ENCODE assay signal across 8 mouse cellular contexts in genomic region chr5:66746761-66747160, GRCm38 (mm10). TPM values are rescaled to one million over a fixed set of nuclear protein-coding genes. Genes with fewer than 3 reads are reported as not detected.
DNase-seq lines count a peak whose midpoint lies in the region; ATAC-seq and TF ChIP-seq lines count a peak whose summit lies in the region.

No protein-coding gene starts in this region.

- no peak for ATAC-seq in kidney, embryonic 15.5 days (replicated peaks; ENCODE audit: low FRiP score)
- no peak for ATAC-seq in embryonic facial prominence, embryonic 15.5 days (ENCODE audit: insufficient number of reproducible peaks, low FRiP score, low TSS enrichment, low read depth)
- ATAC-seq in hindbrain, embryonic 16.5 days, result no peak
- ATAC-seq in midbrain, postnatal 0 days (ENCODE audit: low FRiP score), result no peak

- no peaks in the 10 kb centered on the region for H3K9me3 ChIP-seq in kidney, embryonic 15.5 days (replicated peaks)
- H3K9me3 ChIP-seq in embryonic facial prominence, embryonic 15.5 days (replicated peaks), result no peaks in the 10 kb centered on the region
- no peaks in the 10 kb centered on the region for H3K9me3 ChIP-seq in hindbrain, embryonic 16.5 days (ENCODE audit: control insufficient read depth, low read length)
- no peaks in the 10 kb centered on the region for H3K9me3 ChIP-seq in midbrain, postnatal 0 days (ENCODE audit: low read length)

- H3K27ac ChIP-seq in kidney, embryonic 15.5 days, result no peak overlapping the region
- no peak overlapping the region for H3K27ac ChIP-seq in embryonic facial prominence, embryonic 15.5 days (replicated peaks)
- peak overlapping the region; percentile 88 for H3K27ac ChIP-seq in hindbrain, embryonic 16.5 days (ENCODE audit: low read depth, low read length)
- H3K27ac ChIP-seq in midbrain, postnatal 0 days (ENCODE audit: low read depth, low read length), result peak overlapping the region; percentile 92

- peak overlapping the region; percentile 75 for H3K4me3 ChIP-seq in kidney, embryonic 15.5 days (replicated peaks)
- H3K4me3 ChIP-seq in embryonic facial prominence, embryonic 15.5 days (replicated peaks), result peak overlapping the region; percentile 61
- peak overlapping the region; percentile 76 for H3K4me3 ChIP-seq in hindbrain, embryonic 16.5 days (ENCODE audit: low read length)
- peak overlapping the region; percentile 81 for H3K4me3 ChIP-seq in midbrain, postnatal 0 days (ENCODE audit: low read depth, low read length)

- H3K4me2 ChIP-seq in kidney, embryonic 15.5 days, result peak overlapping the region; percentile 97
- H3K4me2 ChIP-seq in embryonic facial prominence, embryonic 15.5 days (replicated peaks), result peak overlapping the region; percentile 79
- peak overlapping the region; percentile 82 for H3K4me2 ChIP-seq in hindbrain, embryonic 16.5 days (ENCODE audit: low read length)
- peak overlapping the region; percentile 87 for H3K4me2 ChIP-seq in midbrain, postnatal 0 days (ENCODE audit: low read depth, low read length, poor library complexity, severe bottlenecking)

- peaks cover 45% of the 10 kb centered on the region for H3K4me1 ChIP-seq in kidney, embryonic 15.5 days
- H3K4me1 ChIP-seq in embryonic facial prominence, embryonic 15.5 days, result peaks cover 31% of the 10 kb centered on the region
- H3K4me1 ChIP-seq in hindbrain, embryonic 16.5 days (ENCODE audit: control insufficient read depth, insufficient read depth, low read depth, low read length), result peaks cover 30% of the 10 kb centered on the region
- H3K4me1 ChIP-seq in midbrain, postnatal 0 days (ENCODE audit: insufficient read depth, low read length), result peaks cover 17% of the 10 kb centered on the region; the same call in 1 of the 2 replicates

- H3K9ac ChIP-seq in kidney, embryonic 15.5 days, result peak overlapping the region; percentile 63
- peak overlapping the region; percentile 26; the same call in 1 of the 2 replicates for H3K9ac ChIP-seq in embryonic facial prominence, embryonic 15.5 days
- peak overlapping the region; percentile 83 for H3K9ac ChIP-seq in hindbrain, embryonic 16.5 days (ENCODE audit: low read depth, low read length)
- peak overlapping the region; percentile 87 for H3K9ac ChIP-seq in midbrain, postnatal 0 days (replicated peaks; ENCODE audit: low read length, poor library complexity, severe bottlenecking)

- 8% methylated on average over 11 of the region's 11 CpGs for WGBS in kidney, embryonic 15.5 days
- 5% methylated on average over 11 of the region's 11 CpGs for WGBS in embryonic facial prominence, embryonic 15.5 days
- WGBS in hindbrain, embryonic 16.5 days, result 10% methylated on average over 11 of the region's 11 CpGs
- 5% methylated on average over 11 of the region's 11 CpGs for WGBS in midbrain, postnatal 0 days

- DNase-seq in kidney, adult 8-10 months, result no peak
- no peak for DNase-seq in midbrain, postnatal 0 days (ENCODE audit: low spot score)
- no peak for DNase-seq in thymus, postnatal 36 days
- no peak for DNase-seq in ovary, postnatal 10 days (ENCODE audit: low spot score)
- DNase-seq in left cerebral cortex, postnatal 10 days (ENCODE audit: extremely low spot score in 1 of 2, low spot score in 2 of 2), result no peak

- no peak for TF ChIP-seq CTCF in midbrain, postnatal 0 days (IDR thresholded peaks at IDR 0.05)

- intact Hi-C loops in left cerebral cortex, postnatal 10 days (cut with DNase I), result loop anchor here (5.0 kb wide), 1 partner anchor 34 kb away; no protein-coding TSS in a partner anchor

- H3K36me3 ChIP-seq in kidney, embryonic 15.5 days, result no peaks in the 10 kb centered on the region
- H3K36me3 ChIP-seq in embryonic facial prominence, embryonic 15.5 days, result no peaks in the 10 kb centered on the region
- no peaks in the 10 kb centered on the region for H3K36me3 ChIP-seq in hindbrain, embryonic 16.5 days (ENCODE audit: control insufficient read depth, insufficient read depth, low read length)
- no peaks in the 10 kb centered on the region for H3K36me3 ChIP-seq in midbrain, postnatal 0 days (ENCODE audit: insufficient read depth, low read length)

- H3K27me3 ChIP-seq in kidney, embryonic 15.5 days, result peaks cover 9% of the 10 kb centered on the region
- peaks cover 6% of the 10 kb centered on the region; the same call in 1 of the 2 replicates for H3K27me3 ChIP-seq in embryonic facial prominence, embryonic 15.5 days
- no peaks in the 10 kb centered on the region for H3K27me3 ChIP-seq in hindbrain, embryonic 16.5 days (replicated peaks; ENCODE audit: control insufficient read depth, insufficient read depth, low read length)
- H3K27me3 ChIP-seq in midbrain, postnatal 0 days (ENCODE audit: insufficient read depth, low read length), result no peaks in the 10 kb centered on the region

RNA-seq across cellular contexts. Expression of gene Limch1, which starts 1.1 kb away (rescaled TPM):
- polyA plus RNA-seq in kidney, embryonic 15.5 days (2015; fragmentation: Nextera tagmentation; extraction: Ambion mirVana), result 35.1 and 39.1 TPM in 2 replicates
- polyA plus RNA-seq in embryonic facial prominence, embryonic 15.5 days (2015; fragmentation: Nextera tagmentation; extraction: Ambion mirVana), result 85.9 and 98.1 TPM in 2 replicates
- polyA plus RNA-seq in hindbrain, embryonic 16.5 days (2015; fragmentation: Nextera tagmentation; extraction: Ambion mirVana), result 48.4 and 50.1 TPM in 2 replicates
- total RNA-seq in midbrain, postnatal 0 days (2014; rRNA removed), result 97.8 and 119 TPM in 2 replicates
- 46.6 and 46.7 TPM in 2 replicates for polyA plus RNA-seq in midbrain, postnatal 0 days (2015; fragmentation: Nextera tagmentation; extraction: Ambion mirVana)
- 100 to 1,000 TPM; 114 TPM for total RNA-seq in left cerebral cortex, postnatal 10 days (2021)

Comparison
In these comparisons a context has a peak if more than half of its experiments do, and no peak if none do; other contexts are left out.
1. H3K27ac ChIP-seq: peak in hindbrain, embryonic 16.5 days (single experiment) and midbrain, postnatal 0 days (single experiment); none in kidney, embryonic 15.5 days (single experiment) and embryonic facial prominence, embryonic 15.5 days (single experiment).
2. H3K9ac ChIP-seq: peak in every context shown above with its lines; median percentile 87 in midbrain, postnatal 0 days; 83 in hindbrain, embryonic 16.5 days; 63 in kidney, embryonic 15.5 days; 26 in embryonic facial prominence, embryonic 15.5 days.
3. Peak in every context shown above with its lines, with median percentiles within 50 percentile points of each other: H3K4me2 ChIP-seq and H3K4me3 ChIP-seq.